Mouse (Mus musculus) forebrain, embryonic 10.5 days (tissue): ENCODE data around the gene Zfp810. TPM values are rescaled to one million over a fixed set of nuclear protein-coding genes. Genes with fewer than 3 reads are reported as not detected.
A peak's percentile ranks its signal among the peaks of the same experiment; 100 is the strongest.
"Not testable (repeated sequence)": the region's sequence is repeated elsewhere in the genome, so short reads cannot be mapped to it uniquely, and the experiment has no call there.

Experiments used
- DNase-seq: peaks from one replicate; pipeline ENCODE4 v3.0.0-alpha.2; 2017; ENCODE audit warnings: low spot score; ENCODE audit errors: extremely low spot score
- H3K27ac ChIP-seq: fragments of 300-500 bp; sonication (generic); 2 replicates; pipeline ENCODE4 v1.5.1; 2016; ENCODE audit warnings: mild to moderate bottlenecking
- H3K27me3 ChIP-seq: fragments of 300-500 bp; sonication (generic); 2 replicates; pipeline ENCODE4 v1.6.1; 2016; ENCODE audit warnings: mild to moderate bottlenecking; ENCODE audit not compliant: poor library complexity, severe bottlenecking
- H3K36me3 ChIP-seq: fragments of 300-500 bp; sonication (generic); replicated peaks from 2 replicates; pipeline ENCODE4 v1.6.1; 2016; ENCODE audit warnings: mild to moderate bottlenecking, moderate library complexity
- H3K4me1 ChIP-seq: fragments of 300-500 bp; sonication (generic); 2 replicates; pipeline ENCODE4 v1.6.1; 2016
- H3K4me3 ChIP-seq: fragments of 300-500 bp; sonication (generic); 2 replicates; pipeline ENCODE4 v1.5.1; 2016; ENCODE audit warnings: mild to moderate bottlenecking, moderate library complexity
- H3K9me3 ChIP-seq: fragments of 300-500 bp; sonication (generic); 2 replicates; pipeline ENCODE4 v1.6.1; 2016; ENCODE audit warnings: mild to moderate bottlenecking, moderate library complexity
- WGBS: fragments of 180-500 bp; shearing (Covaris S2); methylation state at CpG from one replicate; pipeline ENCODE4 v1.1.7; 2016; 5-methylcytosine and 5-hydroxymethylcytosine counted together
- polyA plus RNA-seq: library from polyadenylated mRNA; unstranded; fragments of >200 nt; fragmentation: Nextera tagmentation; extraction: Ambion mirVana; gene quantifications from 2 replicates; pipeline ENCODE4 v1.2.1, GENCODE M21; 2016

Gene Zfp810
- polyA plus RNA-seq, 1 experiment from 2014 or later: 22.9 TPM

DNA sequence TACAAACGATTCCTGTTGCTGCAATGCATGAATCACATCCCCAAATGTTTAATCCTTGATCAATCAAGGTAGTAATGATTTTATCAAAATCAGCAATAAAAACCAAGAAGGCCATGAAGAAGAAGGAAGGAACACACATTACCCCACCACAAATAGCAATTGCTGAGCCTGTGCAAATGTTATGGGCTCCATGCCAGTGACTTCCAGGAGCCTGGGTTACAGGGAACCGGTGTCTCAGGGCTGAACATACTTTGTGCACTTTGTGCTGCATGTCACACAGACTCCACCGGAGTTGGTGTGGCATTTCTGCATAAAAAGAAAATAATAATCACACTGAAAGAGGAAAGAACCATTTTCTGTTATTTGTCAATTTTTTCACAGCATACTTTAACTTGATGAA, 6.6 kb upstream of the Zfp810 start:
- no peaks in the 10 kb centered on the region for H3K4me1 ChIP-seq
- H3K36me3 ChIP-seq: no peaks in the 10 kb centered on the region
- H3K27me3 ChIP-seq: no peaks in the 10 kb centered on the region
- H3K27ac ChIP-seq: no peak overlapping the region
- WGBS: 91% methylated on average over 3 of the region's 3 CpGs
- peaks cover 23% of the 10 kb centered on the region; the same call in 1 of the 2 replicates for H3K9me3 ChIP-seq
- no peak for DNase-seq
- no peak overlapping the region for H3K4me3 ChIP-seq

DNA sequence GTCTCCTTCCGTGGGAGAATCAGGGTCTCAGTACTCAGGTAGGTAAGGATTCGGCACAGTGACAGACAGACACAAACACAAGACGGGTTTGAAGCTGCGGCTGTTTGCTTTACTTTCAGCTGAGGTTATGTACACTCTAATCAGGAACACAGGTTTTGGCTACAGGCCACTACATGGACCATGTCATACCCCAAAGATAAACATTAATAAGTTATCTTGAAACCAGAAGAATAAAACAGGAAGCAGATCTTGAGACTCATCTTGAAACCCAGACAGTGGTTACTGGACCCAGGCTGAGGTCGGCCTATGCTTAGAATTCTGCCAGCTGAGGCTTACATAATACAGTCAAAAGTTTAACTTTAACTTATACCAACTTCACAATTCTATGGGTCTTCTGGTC, 5.8 kb upstream of the Zfp810 start:
- H3K36me3 ChIP-seq: no peaks in the 10 kb centered on the region
- H3K27ac ChIP-seq: no peak overlapping the region
- DNase-seq: no peak
- WGBS: 89% methylated on average over 5 of the region's 5 CpGs
- H3K9me3 ChIP-seq: peaks cover 23% of the 10 kb centered on the region; the same call in 1 of the 2 replicates
- H3K4me3 ChIP-seq: no peak overlapping the region
- no peaks in the 10 kb centered on the region for H3K27me3 ChIP-seq
- no peaks in the 10 kb centered on the region for H3K4me1 ChIP-seq

DNA sequence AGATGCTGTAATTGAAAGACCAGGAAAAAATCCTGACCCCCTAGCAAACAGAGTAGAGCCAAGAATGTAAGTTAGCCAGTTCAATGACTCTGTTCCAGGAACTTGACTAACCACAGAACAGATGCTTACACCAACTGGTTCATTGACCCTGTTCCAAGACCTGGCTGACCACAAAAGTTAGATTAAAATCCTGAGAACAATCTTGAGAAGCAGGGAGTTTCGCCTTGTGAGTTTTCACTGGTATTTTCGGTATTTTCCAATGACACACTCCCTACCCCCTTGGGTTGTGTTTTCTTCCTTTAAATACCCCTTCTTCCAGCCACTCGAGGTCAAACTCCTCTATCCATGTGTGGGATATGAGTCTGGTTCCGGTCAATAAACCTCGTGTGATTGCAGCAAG, 2.2 kb upstream of the Zfp810 start:
- Histone ChIP-seq H3K9me3 (peaks cover 9% of the 10 kb centered on the region; the same call in 1 of the 2 replicates), H3K4me1 (peaks cover 12% of the 10 kb centered on the region), H3K4me3 (no peak overlapping the region), H3K27me3 (no peaks in the 10 kb centered on the region), H3K36me3 (peaks cover 8% of the 10 kb centered on the region), H3K27ac (no peak overlapping the region)
- DNase-seq: no peak
- 92% methylated on average over 5 of the region's 5 CpGs for WGBS

DNA sequence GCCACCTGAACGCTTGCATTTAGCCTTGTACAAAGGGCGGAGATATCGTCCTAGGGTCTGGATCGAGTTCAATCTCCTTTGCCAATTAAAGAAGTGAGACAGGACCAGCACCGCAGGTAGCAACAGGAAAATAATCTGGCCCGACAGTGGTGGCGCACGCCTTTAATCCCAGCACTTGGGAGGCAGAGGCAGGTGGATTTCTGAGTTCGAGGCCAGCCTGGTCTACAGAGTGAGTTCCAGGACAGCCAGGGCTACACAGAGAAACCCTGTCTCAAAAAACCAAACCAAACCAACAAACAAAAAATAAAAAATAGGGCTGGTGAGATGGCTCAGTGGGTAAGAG, 443 bp upstream of the Zfp810 start:
- Histone ChIP-seq H3K4me3 (peak overlapping the region; percentile 98), H3K36me3 (peaks cover 25% of the 10 kb centered on the region), H3K9me3 (peaks cover 18% of the 10 kb centered on the region), H3K4me1 (peaks cover 12% of the 10 kb centered on the region), H3K27ac (peak overlapping the region; percentile 99)
- H3K27me3 ChIP-seq, DNase-seq: not testable (repeated sequence)
- WGBS: 19% methylated on average over 9 of the region's 9 CpGs

DNA sequence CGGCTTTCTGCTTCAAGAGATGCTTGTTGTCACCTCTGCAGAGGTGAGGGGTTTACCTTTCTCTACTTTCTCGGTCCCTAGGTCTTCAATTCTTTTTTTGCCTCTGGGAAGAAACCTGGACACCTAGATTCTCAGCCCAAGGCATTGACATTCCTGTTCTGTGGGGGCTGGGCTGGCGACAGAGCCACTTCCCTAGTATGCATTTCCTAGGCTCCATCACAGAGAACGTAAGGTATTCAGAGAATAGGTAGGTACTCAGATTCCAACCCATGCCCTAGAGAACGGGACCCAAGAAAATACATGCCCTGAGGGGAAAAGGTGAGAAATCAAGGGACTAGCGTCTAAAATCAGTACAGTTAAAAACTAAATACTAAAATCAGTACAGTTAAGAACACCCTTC, 722 bp downstream of the Zfp810 start:
- peaks cover 37% of the 10 kb centered on the region for H3K36me3 ChIP-seq
- 21% methylated on average over 6 of the region's 6 CpGs for WGBS
- no peaks in the 10 kb centered on the region for H3K27me3 ChIP-seq
- peak overlapping the region; percentile 99 for H3K27ac ChIP-seq
- H3K9me3 ChIP-seq: peaks cover 14% of the 10 kb centered on the region
- H3K4me3 ChIP-seq: peak overlapping the region; percentile 98
- no peak for DNase-seq
- peaks cover 12% of the 10 kb centered on the region for H3K4me1 ChIP-seq

DNA sequence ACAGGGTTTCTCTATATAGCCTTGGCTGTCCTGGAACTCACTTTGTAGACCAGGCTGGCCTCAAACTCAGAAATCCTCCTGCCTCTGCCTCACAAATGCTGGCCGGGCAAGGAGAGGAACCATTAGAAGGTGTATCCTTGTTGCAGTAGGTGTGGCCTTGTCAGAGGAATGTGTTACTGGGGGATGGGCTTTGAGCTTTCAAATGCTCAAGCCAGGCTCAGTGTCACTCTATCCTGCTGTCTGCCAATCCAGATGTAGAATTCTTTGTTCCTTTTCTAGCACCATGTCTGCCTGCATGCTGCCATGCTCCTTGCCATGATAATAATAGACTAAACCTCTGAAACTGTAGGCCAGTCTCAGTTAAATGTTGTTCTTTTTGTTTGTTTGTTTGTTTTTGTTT, 5.2 kb downstream of the Zfp810 start:
- Histone ChIP-seq H3K27ac (no peak overlapping the region), H3K4me1 (peaks cover 12% of the 10 kb centered on the region), H3K36me3 (peaks cover 82% of the 10 kb centered on the region), H3K4me3 (no peak overlapping the region), H3K9me3 (peaks cover 9% of the 10 kb centered on the region), H3K27me3 (no peaks in the 10 kb centered on the region)
- no peak for DNase-seq
- WGBS: 94% methylated on average over 1 of the region's 1 CpGs

DNA sequence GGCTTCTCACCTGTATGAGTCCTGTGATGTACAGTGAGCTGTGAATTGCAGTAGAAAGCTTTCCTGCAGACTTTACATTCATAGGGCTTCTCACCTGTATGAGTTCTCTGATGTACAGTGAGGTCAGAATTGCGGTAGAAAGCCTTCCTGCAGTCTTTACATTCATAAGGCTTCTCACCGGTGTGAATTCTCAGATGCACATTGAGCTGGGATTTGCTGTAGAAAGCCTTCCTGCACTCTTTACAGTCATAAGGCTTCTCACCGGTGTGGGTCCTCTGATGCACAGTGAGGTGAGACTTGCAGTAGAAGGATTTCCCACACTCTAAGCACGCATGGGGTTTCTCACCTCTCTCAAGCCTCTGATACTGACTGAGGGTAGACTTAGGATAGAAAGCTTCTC, 28.7 kb downstream of the Zfp810 start:
- Histone ChIP-seq H3K27me3 (no peaks in the 10 kb centered on the region), H3K4me3 (no peak overlapping the region), H3K27ac (no peak overlapping the region), H3K4me1 (no peaks in the 10 kb centered on the region), H3K9me3 (peaks cover 87% of the 10 kb centered on the region), H3K36me3 (peaks cover 99% of the 10 kb centered on the region)
- WGBS: 91% methylated on average over 4 of the region's 4 CpGs
- no peak for DNase-seq

DNA sequence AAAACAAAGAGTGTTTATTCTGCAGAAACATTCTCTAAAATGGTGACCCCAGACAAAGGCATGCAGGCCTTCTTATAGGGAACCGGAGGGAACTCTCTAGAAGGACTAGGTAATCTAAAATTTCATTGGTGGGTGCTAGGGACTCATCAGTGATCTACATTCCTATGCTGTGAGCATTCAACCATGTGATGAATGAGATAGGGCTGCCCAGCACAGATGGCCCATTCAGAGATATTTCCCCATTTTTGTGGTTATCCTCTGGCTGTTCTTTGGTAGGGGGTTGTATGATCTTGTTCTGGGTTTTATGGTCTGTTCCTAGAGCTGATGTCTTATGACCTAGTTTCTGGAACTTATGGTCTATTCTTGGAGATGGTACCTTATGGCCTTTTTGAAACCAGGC, 38.6 kb downstream of the Zfp810 start:
- Histone ChIP-seq H3K4me3 (no peak overlapping the region), H3K4me1 (no peaks in the 10 kb centered on the region), H3K9me3 (peaks cover 37% of the 10 kb centered on the region), H3K27ac (no peak overlapping the region), H3K36me3 (peaks cover 9% of the 10 kb centered on the region; the same call in 1 of the 2 replicates), H3K27me3 (no peaks in the 10 kb centered on the region)
- 94% methylated on average over 1 of the region's 1 CpGs for WGBS
- DNase-seq: no peak

DNA sequence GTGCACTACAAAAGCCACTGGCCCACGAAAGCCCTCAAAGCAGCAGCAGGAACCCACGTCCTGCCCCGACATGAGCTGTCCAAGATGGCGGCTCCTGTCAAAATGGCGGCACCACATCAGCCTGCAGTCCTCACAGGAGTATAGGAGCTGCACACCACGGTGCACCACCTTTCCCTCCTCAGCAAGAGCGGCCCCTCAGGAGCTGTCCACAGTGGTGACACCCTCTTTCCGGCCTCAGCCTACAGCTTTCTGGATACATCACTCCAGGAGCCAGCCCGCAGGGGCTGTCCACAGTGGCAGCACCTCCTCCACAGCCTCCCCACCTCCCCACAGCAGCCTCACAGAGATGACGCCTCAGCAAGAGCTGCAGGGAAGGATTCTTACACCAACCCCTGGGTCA, 44.8 kb downstream of the Zfp810 start:
- Histone ChIP-seq H3K27me3 (no peaks in the 10 kb centered on the region), H3K36me3 (peaks cover 10% of the 10 kb centered on the region), H3K4me1 (peaks cover 12% of the 10 kb centered on the region), H3K4me3 (no peak overlapping the region), H3K9me3 (peaks cover 9% of the 10 kb centered on the region), H3K27ac (no peak overlapping the region)
- WGBS: 92% methylated on average over 10 of the region's 10 CpGs
- DNase-seq: no peak

DNA sequence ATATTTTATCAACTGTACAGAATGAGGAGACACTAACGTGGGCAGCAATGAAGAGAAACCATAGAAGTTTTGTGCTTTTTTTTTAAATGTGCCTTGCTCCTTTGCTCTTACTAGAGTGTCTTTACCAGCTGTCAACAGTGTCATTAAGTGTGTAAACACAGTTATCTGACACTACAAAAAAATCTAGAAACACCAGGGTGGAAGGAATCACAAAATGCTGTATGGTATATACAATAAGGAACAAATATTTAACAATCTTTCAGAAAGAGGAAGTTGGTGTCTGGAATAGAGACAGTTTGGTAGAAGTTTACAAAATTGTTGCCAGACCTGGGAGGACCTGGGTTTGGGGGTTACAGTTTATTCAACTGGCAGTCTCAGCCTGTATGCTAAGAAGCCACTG, 45.9 kb downstream of the Zfp810 start:
- H3K27me3 ChIP-seq: no peaks in the 10 kb centered on the region
- H3K36me3 ChIP-seq: peaks cover 20% of the 10 kb centered on the region
- no peak for DNase-seq
- no peak overlapping the region for H3K27ac ChIP-seq
- WGBS: 87% methylated on average over 1 of the region's 1 CpGs
- no peak overlapping the region for H3K4me3 ChIP-seq
- peaks cover 12% of the 10 kb centered on the region for H3K4me1 ChIP-seq
- peaks cover 11% of the 10 kb centered on the region for H3K9me3 ChIP-seq

DNA sequence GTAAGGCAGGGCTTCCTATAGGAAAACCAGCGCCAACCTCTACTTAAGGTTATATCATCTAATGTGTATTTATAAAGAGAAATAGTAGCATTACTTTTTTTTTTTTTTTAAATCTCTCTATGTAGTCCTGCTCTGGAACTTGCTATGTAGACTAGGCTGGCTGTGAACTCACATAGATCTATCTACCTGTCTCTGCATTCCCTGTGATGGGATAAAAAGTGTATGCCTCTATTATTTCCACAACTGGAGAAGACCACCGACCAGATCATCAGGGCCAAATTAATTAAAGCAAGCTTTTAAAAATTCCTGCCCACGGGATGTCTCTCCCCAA, 47.4 kb downstream of the Zfp810 start:
- Histone ChIP-seq H3K9me3 (peaks cover 22% of the 10 kb centered on the region), H3K4me3 (peak overlapping the region; percentile 83), H3K4me1 (peaks cover 12% of the 10 kb centered on the region), H3K27ac (no peak overlapping the region), H3K27me3 (no peaks in the 10 kb centered on the region), H3K36me3 (peaks cover 35% of the 10 kb centered on the region)
- DNase-seq: no peak
- WGBS: 30% methylated on average over 3 of the region's 3 CpGs

DNA sequence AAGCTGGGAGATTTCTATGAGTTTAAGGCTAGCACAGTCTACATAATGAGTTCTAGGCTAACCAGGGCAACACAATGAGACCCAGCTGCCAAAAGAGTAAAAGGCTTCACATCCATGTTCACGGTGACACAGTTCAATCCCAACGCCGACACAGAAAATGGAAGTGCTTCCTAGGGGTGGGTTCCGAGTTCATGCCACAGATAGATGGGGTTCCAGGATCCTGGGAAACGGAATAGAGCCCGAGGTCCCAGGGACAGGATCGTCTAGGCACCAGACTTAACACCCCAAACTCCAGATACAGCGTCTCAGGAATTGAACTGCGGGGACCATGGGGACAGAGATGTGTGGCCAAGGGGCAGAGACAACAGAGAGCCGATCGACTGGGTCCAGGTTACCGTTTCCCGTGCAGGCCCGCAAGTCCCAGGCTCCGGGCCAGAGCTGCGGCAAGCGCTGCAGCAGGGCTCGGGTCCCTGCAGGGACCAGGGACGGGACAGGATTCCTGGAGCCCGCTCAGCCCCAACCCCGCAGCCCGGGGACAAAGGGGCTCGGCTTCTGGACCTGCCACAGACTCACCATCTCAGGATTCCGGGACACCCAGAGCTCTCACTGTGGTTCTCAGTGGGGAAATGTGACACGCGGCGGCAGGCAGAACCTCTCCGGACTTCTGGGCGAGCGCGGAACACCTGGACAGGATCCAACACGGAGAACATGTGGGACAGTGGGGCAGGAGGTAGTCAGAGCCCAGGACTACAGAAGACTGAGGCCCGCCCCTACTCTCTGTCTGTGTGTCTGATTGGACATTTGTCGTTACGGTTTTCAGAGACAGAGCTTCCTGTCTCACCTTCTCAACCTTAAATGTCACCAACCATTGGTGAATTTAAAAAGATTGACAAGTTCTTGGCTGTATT, 48.0 kb downstream of the Zfp810 start, which contains the start of gene Zfp599:
TSS of gene Zfp599 (minus strand) at position 712 of the 908 bp plus-strand sequence.
- peak within 1 kb of the TSS; percentile 90 for H3K27ac ChIP-seq
- H3K27me3 ChIP-seq: no peaks in the 10 kb centered on the region
- H3K36me3 ChIP-seq: peaks cover 42% of the 10 kb centered on the region
- WGBS: 2% methylated on average over 35 of the region's 35 CpGs
- peaks cover 25% of the 10 kb centered on the region for H3K9me3 ChIP-seq
- peaks cover 12% of the 10 kb centered on the region for H3K4me1 ChIP-seq
- peak; percentile 66 for DNase-seq
- H3K4me3 ChIP-seq: peak within 1 kb of the TSS; percentile 83

DNA sequence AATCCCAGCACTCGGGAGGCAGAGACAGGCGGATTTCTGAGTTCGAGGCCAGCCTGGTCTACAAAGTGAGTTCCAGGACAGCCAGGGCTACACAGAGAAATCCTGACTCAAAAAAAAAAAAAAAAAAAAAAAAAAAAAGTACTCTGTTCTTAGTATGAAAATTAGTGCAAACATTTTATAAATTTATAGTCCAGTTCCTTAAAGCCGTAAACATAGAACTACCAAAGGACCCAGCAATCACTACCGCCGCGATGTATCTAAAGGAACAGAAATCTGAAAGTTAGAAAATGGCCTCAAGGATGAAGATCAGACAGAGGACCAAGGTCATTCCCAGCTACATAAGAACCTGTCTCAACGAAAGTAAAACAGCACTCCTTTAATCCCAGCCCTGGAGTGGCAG, 48.7 kb downstream of the Zfp810 start:
- H3K36me3 ChIP-seq: peaks cover 48% of the 10 kb centered on the region
- H3K4me1 ChIP-seq: peaks cover 12% of the 10 kb centered on the region
- peaks cover 31% of the 10 kb centered on the region for H3K9me3 ChIP-seq
- WGBS: 83% methylated on average over 8 of the region's 8 CpGs
- no peak for DNase-seq
- no peaks in the 10 kb centered on the region for H3K27me3 ChIP-seq
- H3K4me3 ChIP-seq: peak overlapping the region; percentile 83
- H3K27ac ChIP-seq: peak overlapping the region; percentile 90
